Mouse (Mus musculus): ENCODE measurements around the gene Dcp1b.

DNA sequence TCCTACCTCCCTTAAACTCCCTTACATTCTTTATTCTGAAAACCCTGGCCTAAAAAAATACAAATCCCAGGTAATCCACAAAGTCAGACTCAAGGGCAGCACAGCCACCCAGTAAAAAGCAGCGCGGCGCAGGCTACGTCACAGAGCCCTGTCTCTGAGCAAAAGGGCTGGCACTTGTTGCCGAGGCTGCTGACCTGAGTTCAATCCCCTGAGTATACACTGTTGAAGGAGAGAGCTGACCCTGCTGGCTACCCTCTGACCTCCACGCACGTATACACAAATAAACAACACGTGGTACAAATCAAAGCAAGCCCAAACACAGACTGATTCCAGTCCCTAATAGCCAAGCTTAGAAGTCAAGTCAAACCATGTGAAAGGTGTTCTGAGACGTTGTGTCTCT, 19.1 kb downstream of the Dcp1b start:
- TF ChIP-seq CTCF (IDR thresholded peaks at IDR 0.05; ENCODE audit: borderline replicate concordance, insufficient read depth, low read depth, low read length) (no peak), POLR2A (IDR thresholded peaks at IDR 0.05; ENCODE audit: borderline replicate concordance, insufficient read depth, low read length) (no peak)
